Mouse (Mus musculus) skeletal muscle tissue, adult 2 months (tissue): ENCODE data around the gene Ext2.
A peak's percentile ranks its signal among the peaks of the same experiment; 100 is the strongest.

ENCODE experiments used
- DNase-seq: peaks from one replicate; pipeline ENCODE4 v3.0.0-alpha.2; 2012; ENCODE audit warnings: low read depth, low spot score

Ext2 gene

GRCm38 (mm10) chr2:93822045-93822749 is at the start of gene Ext2:
Ext2 (minus strand) TSS chr2:93822568.
- peak; percentile 75 for DNase-seq

GRCm38 (mm10) chr2:93871411-93871925 is 49.1 kb upstream of the Ext2 start:
- DNase-seq, result no peak

DNA sequence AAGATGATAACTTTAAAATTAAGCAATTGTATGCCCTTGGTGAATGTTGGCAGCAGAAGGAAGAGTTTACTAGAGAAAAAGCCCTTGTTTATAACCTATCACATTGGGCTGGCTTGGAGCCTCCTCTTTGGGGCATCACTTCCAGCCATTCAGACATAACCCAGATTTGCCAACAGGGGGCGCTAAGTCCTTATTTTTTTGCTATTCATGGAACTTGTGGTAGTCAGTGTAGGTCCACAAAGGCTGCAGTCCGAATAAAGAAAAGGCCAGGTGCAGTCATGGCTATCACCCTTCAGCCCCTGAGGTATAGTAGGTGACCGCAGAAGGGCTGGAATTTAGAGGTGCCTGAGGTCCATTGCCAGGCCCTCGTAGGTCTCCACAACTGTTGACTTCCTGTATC is 48.5 kb upstream of the Ext2 start:
- DNase-seq, result peak; percentile 58

- DNase-seq, result no peak
Measured at GRCm38 (mm10) chr2:93869107-93869600, 46.8 kb upstream of the Ext2 start, which contains the start of gene Accsl. Accsl (minus strand) TSS chr2:93869157.

GRCm38 (mm10) chr2:93868566-93868965 is 46.2 kb upstream of the Ext2 start:
- DNase-seq, result no peak

GRCm38 (mm10) chr2:93863229-93863628 is 40.9 kb upstream of the Ext2 start:
- no peak for DNase-seq

DNA sequence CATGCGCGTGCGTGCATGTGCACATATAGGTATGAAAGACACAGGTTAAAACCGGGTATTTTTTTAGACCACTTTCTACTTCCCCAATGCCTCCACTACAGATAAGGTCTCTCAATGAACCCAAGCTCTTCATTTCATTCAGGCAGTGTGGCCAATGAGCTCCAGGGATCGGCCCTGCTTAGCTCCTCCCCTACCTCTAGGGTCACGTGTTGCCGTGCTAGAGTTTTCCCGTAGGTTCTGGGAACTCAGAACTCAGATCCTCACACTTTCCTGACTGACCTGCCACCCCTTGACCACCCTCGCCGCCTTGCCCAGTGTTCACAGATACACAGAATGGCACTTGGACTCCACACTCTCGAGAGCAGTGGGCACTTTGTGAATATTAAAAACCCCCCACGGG is 36.5 kb upstream of the Ext2 start:
- no peak for DNase-seq

GRCm38 (mm10) chr2:93851303-93851702 is 28.9 kb upstream of the Ext2 start:
- DNase-seq, result no peak

GRCm38 (mm10) chr2:93850317-93850944 is 28.1 kb upstream of the Ext2 start:
- DNase-seq, result no peak

GRCm38 (mm10) chr2:93849505-93850089 is 27.2 kb upstream of the Ext2 start, which contains the start of gene Accs:
Accs (minus strand) TSS chr2:93849943.
- DNase-seq, result peak; percentile 74

- no peak for DNase-seq
Measured at GRCm38 (mm10) chr2:93841349-93841748, 19.0 kb upstream of the Ext2 start.

GRCm38 (mm10) chr2:93840109-93840508 is 17.7 kb upstream of the Ext2 start:
- DNase-seq, result no peak

DNA sequence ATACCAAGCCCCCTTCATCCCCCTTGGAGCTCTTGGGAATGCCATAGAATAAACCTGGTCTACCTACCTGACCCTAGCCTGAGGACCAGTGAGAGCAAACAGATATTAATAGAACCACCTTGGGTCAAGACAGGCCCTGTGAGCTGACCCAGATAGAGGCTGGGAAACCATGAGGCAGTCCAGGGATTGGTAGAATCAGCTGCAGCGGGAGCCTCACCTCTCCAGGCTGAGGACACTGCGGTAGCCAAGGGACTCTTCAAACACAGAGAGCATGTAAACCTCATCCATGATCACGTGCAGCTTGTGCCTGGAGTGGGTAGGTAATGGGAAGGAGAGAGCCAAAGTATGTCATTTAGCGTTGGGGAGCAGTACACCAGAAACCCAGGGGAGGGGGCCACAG is 16.6 kb upstream of the Ext2 start:
- no peak for DNase-seq

- no peak for DNase-seq
Measured at GRCm38 (mm10) chr2:93836232-93836785, 13.9 kb upstream of the Ext2 start.

GRCm38 (mm10) chr2:93835596-93835995 is 13.2 kb upstream of the Ext2 start:
- DNase-seq, result no peak

- DNase-seq, result peak; percentile 79
Measured at GRCm38 (mm10) chr2:93823519-93823918, 1.2 kb upstream of the Ext2 start.

- DNase-seq, result no peak
Measured at GRCm38 (mm10) chr2:93817791-93818190, 4.6 kb downstream of the Ext2 start.

DNA sequence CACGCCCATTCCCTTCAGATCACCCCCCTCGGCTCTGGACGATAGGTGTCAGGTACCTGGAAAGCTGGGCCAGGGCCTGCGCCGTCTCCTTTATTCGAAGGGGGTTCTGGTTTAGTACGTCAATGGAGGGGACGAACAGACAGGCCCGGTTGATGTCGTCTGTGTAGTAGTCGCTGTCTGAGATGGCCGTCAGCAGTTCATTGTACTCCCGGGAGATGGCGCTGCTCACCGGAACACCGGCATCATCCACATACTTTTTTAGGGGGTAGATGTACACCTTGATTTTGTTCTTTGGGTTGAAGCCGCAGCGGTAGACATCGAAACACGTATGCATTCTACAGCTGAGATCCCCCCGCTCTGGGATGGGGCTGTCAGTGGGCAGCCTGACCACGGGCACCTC is 9.0 kb downstream of the Ext2 start:
- no peak for DNase-seq

GRCm38 (mm10) chr2:93811812-93812211 is 10.6 kb downstream of the Ext2 start:
- DNase-seq, result peak; percentile 34

DNA sequence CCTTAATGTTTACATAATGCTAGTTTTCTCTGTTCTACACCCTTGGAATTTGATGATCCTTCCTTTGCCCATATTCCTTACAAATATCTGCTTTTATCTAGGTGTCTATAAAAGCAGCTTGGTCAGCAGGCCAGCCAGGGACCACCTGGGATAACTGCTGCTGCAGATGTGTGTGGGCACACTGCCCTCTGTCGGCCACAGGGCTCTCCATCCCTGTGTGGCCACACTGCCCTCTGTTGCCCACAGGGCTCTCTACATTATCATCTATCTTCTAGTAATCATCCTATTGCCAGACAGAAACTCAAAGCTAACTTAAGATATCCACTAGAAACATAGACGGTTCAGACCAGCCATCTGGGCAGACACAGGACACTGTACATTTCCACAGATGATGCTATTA is 12.4 kb downstream of the Ext2 start:
- DNase-seq, result no peak

GRCm38 (mm10) chr2:93808071-93808470 is 14.3 kb downstream of the Ext2 start:
- DNase-seq, result no peak

- DNase-seq, result no peak
Measured at GRCm38 (mm10) chr2:93807440-93807839, 14.9 kb downstream of the Ext2 start.
